Mouse (Mus musculus): Measurements from ENCODE around the gene Entpd1.

DNA sequence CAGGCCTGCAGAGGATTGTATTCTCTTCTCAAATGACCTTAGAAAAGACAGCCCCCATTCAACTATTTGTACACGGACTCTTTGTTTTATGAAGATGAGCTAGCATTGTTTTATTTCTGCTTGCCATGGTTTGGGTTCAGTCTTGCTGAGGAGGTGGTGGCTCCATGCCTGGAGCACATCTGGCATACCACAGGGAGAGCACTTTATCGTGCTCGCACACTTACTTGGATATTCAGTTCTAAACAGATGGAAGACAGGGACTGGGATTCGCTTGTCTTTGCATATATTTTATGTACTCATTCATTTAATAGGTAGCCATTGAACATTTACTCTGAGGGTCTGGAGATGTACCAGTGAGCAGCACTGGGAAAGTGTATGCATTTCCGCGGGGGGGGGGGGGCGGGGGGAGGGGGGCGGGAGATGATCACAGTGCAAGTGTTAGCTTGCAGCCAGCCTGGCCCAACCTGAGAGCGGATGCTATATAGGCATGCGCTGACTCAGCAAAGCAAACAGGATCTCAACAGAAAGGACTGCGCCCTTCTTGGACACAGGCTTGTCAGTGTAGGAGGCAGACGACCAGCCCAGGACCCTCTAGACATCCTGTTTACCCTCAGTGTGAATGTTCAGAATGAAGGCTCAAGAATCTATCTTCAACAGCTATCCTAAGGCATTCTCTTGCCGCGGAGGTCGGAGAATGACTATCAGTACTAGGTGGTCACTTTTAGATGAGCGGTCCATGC lies 100.9 kb downstream of the Entpd1 start:
- no peak for TF ChIP-seq POLR2A (IDR thresholded peaks at IDR 0.05; ENCODE audit: control insufficient read depth, extremely low read depth, insufficient read depth, low read length, poor library complexity)
- no peak for TF ChIP-seq CTCF (IDR thresholded peaks at IDR 0.05; ENCODE audit: borderline replicate concordance, control insufficient read depth, extremely low read depth, insufficient read depth, low read length, poor library complexity)
